9 mouse cellular contexts compared by ENCODE assay signal in the genomic region with DNA sequence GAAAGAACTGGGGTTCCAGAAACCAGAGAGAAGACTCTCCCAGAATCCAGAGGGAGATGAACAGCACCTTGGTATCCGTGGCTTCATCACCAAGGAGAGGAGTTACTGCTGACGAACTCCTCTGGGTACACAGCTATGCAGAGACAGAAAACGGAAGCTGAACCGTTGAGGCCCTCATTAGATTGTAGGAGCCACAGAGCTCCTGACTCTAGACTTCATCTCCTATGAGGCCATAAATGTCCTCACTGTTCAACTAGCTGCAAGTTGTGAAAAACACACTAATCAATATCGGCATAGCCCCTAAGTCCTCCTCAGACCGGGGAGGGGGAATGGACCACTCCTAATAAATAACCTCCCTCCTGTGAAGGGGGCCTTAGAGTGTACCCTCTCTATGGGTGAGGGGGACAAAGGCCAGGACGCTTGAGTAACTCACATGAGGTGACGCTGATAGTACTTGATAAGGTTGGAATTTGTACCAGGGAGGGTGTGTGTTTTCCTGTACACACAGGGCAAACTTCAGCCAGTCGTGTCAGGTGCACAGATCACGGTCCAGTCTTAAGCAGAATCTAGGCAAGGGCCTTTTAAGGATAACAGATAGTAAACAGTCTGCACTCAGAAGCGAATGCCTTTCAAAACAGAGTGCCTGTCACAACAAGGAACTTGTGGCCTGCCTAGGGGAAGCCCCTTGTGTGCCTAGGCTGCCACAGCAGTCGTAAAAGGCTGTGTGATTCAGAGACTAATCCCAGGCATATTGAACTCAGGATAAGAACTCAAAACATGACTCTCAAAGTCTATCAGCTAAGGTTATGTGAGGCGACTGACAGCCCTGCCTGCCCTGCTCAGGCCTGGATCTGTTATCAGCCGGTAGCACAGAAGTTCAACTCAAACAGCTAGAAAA.
DNase-seq lines count a peak whose midpoint lies in the region; ATAC-seq and TF ChIP-seq lines count a peak whose summit lies in the region.
"Had no signal": no experiment of that assay in that cellular context is flagged by ENCODE, and none has a peak within 500 bp of the region (broad histone marks: within the 10 kb centered on the region; RNA-seq: fewer than 3 reads in every experiment).

No protein-coding gene starts in this region.

- DNase-seq in CD8-positive naive resting alpha-beta T cell, adult 2 months (ENCODE audit: low read depth in 2 of 2, low spot score in 2 of 2): peak; percentile 47 to 63
- no peak for DNase-seq in cerebellum, postnatal 36 days
- no peak for DNase-seq in layer of hippocampus, adult 9-10 months (ENCODE audit: low spot score)
- DNase-seq in retina, postnatal 1 day: no peak
- no peak for DNase-seq in frontal cortex, postnatal 14 days (ENCODE audit: low spot score in 2 of 2)

- TF ChIP-seq CTCF in small intestine, adult 2 months (IDR thresholded peaks at IDR 0.05; ENCODE audit: extremely low read depth, insufficient read length, insufficient replicate concordance, low read depth, low read length): no peak

- no peak overlapping the region for H3K4me2 ChIP-seq in kidney, embryonic 16.5 days (replicated peaks; ENCODE audit: low read depth, low read length)
- H3K4me2 ChIP-seq: neural tube, embryonic 13.5 days had no signal

- peaks cover 8% of the 10 kb centered on the region; the same call in 1 of the 2 replicates for H3K4me1 ChIP-seq in kidney, embryonic 16.5 days (ENCODE audit: insufficient read depth, low read length)
- peaks cover 22% of the 10 kb centered on the region for H3K4me1 ChIP-seq in small intestine, adult 2 months (ENCODE audit: control insufficient read depth, insufficient read depth, insufficient read length, low read length)
- H3K4me1 ChIP-seq: neural tube, embryonic 13.5 days had no signal

- no peaks in the 10 kb centered on the region for H3K36me3 ChIP-seq in kidney, embryonic 16.5 days (ENCODE audit: insufficient read depth, low read length)
- no peaks in the 10 kb centered on the region for H3K36me3 ChIP-seq in small intestine, adult 2 months (ENCODE audit: control insufficient read depth, insufficient read depth, low read length)
- H3K36me3 ChIP-seq: neural tube, embryonic 13.5 days had no signal

- no peaks in the 10 kb centered on the region for H3K9me3 ChIP-seq in kidney, embryonic 16.5 days (ENCODE audit: low read length)
- H3K9me3 ChIP-seq: neural tube, embryonic 13.5 days had no signal

- no peaks in the 10 kb centered on the region for H3K27me3 ChIP-seq in kidney, embryonic 16.5 days (ENCODE audit: insufficient read depth, low read length)
- no peaks in the 10 kb centered on the region for H3K27me3 ChIP-seq in small intestine, adult 2 months (ENCODE audit: control insufficient read depth, insufficient read depth, low read length)
- H3K27me3 ChIP-seq: neural tube, embryonic 13.5 days had no signal

- TF ChIP-seq POLR2A in small intestine, adult 2 months (IDR thresholded peaks at IDR 0.05; ENCODE audit: low read depth, low read length): no peak

- no peak overlapping the region for H3K27ac ChIP-seq in kidney, embryonic 16.5 days (ENCODE audit: low read length)
- peak overlapping the region; percentile 84 for H3K27ac ChIP-seq in small intestine, adult 2 months (ENCODE audit: insufficient read depth, low read depth, low read length)
- H3K27ac ChIP-seq: neural tube, embryonic 13.5 days had no signal

- no peak overlapping the region for H3K9ac ChIP-seq in kidney, embryonic 16.5 days (replicated peaks; ENCODE audit: low read length)
- H3K9ac ChIP-seq: neural tube, embryonic 13.5 days had no signal

- WGBS in kidney, embryonic 16.5 days: 37% methylated on average over 14 of the region's 14 CpGs
- WGBS in small intestine, adult 2 months: 14% methylated on average over 14 of the region's 14 CpGs

- no peak overlapping the region for H3K4me3 ChIP-seq in kidney, embryonic 16.5 days (ENCODE audit: low read length)
- H3K4me3 ChIP-seq in small intestine, adult 2 months (ENCODE audit: low read depth, low read length): no peak overlapping the region
- H3K4me3 ChIP-seq: neural tube, embryonic 13.5 days had no signal

- ATAC-seq in granulocyte monocyte progenitor cell, adult 5-6 weeks (replicated peaks; ENCODE audit: poor library complexity, severe bottlenecking): peak; percentile 83
- 0 out of 2 replicates have a peak, but pooled peaks have one; percentile 46 for ATAC-seq in kidney, embryonic 16.5 days (ENCODE audit: low FRiP score, low TSS enrichment)

Comparison
In these comparisons a context has a peak if more than half of its experiments do, and no peak if none do; other contexts are left out.
1. DNase-seq: peak in CD8-positive naive resting alpha-beta T cell, adult 2 months (2 of 2); none in cerebellum, postnatal 36 days (0 of 2), layer of hippocampus, adult 9-10 months (single experiment), retina, postnatal 1 day (single experiment) and frontal cortex, postnatal 14 days (0 of 2).